Mouse (Mus musculus): ENCODE measurements around the gene Nme7. TPM values are rescaled to one million over a fixed set of nuclear protein-coding genes. Genes with fewer than 3 reads are reported as not detected.

Gene Nme7
- polyA plus RNA-seq, 1 experiment, result 14.8 TPM

GRCm38 (mm10) chr1:164276552-164276951, 27.4 kb upstream of the Nme7 start:
- Histone ChIP-seq H3K4me1 (ENCODE audit: control insufficient read depth, insufficient read depth, low read length) (no peaks in the 10 kb centered on the region), H3K27ac (ENCODE audit: insufficient read depth, low read depth, low read length) (no peak overlapping the region), H3K4me3 (ENCODE audit: insufficient read depth, low read depth, low read length) (no peak overlapping the region), H3K36me3 (ENCODE audit: control insufficient read depth, insufficient read depth, low read length) (no peaks in the 10 kb centered on the region), H3K27me3 (replicated peaks; ENCODE audit: control insufficient read depth, insufficient read depth, low read length) (no peaks in the 10 kb centered on the region; the same call in 1 of the 2 replicates)
- TF ChIP-seq POLR2A (IDR thresholded peaks at IDR 0.05; ENCODE audit: low read depth, low read length) (no peak), CTCF (conservative IDR thresholded peaks at IDR 0.05; ENCODE audit: insufficient read depth, insufficient read length, low read depth, low read length) (no peak)
- 92% methylated on average over 3 of the region's 3 CpGs for WGBS
- no peak for DNase-seq

- 70% methylated on average over 4 of the region's 4 CpGs for WGBS
- no peak for DNase-seq
- no peak for TF ChIP-seq POLR2A (IDR thresholded peaks at IDR 0.05; ENCODE audit: low read depth, low read length)
- TF ChIP-seq CTCF (conservative IDR thresholded peaks at IDR 0.05; ENCODE audit: insufficient read depth, insufficient read length, low read depth, low read length), result no peak
- no peaks in the 10 kb centered on the region for H3K36me3 ChIP-seq (ENCODE audit: control insufficient read depth, insufficient read depth, low read length)
- H3K4me1 ChIP-seq (ENCODE audit: control insufficient read depth, insufficient read depth, low read length), result no peaks in the 10 kb centered on the region
- no peaks in the 10 kb centered on the region for H3K27me3 ChIP-seq (replicated peaks; ENCODE audit: control insufficient read depth, insufficient read depth, low read length)
- no peak overlapping the region for H3K27ac ChIP-seq (ENCODE audit: insufficient read depth, low read depth, low read length)
- H3K4me3 ChIP-seq (ENCODE audit: insufficient read depth, low read depth, low read length), result no peak overlapping the region
These were observed 24.6 kb upstream of the Nme7 start for GRCm38 (mm10) chr1:164279332-164279731.

GRCm38 (mm10) chr1:164284007-164284406, 19.9 kb upstream of the Nme7 start:
- no peaks in the 10 kb centered on the region for H3K36me3 ChIP-seq (ENCODE audit: control insufficient read depth, insufficient read depth, low read length)
- TF ChIP-seq CTCF (conservative IDR thresholded peaks at IDR 0.05; ENCODE audit: insufficient read depth, insufficient read length, low read depth, low read length) (no peak), POLR2A (IDR thresholded peaks at IDR 0.05; ENCODE audit: low read depth, low read length) (no peak)

DNA sequence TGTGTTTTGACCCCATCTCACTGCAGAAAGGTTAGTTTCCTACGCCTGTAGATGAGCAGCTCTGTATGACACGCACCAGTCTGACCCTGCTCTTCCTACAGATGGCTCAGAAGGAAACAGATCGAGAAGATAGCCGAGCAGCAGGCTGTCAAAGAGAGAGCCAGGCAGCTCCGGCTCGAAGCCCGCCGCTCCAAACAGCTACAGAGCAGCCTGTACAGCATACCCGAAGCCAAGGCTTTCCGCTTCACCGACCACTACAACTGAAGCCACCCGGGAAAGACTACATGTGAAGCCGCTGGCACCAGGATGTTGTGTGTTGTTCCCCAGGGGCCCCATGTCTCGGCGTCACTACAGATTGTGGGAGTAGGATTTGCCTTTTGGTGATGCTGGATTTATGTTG, 16.5 kb upstream of the Nme7 start:
- no peaks in the 10 kb centered on the region for H3K27me3 ChIP-seq (replicated peaks; ENCODE audit: control insufficient read depth, insufficient read depth, low read length)
- peak; percentile 5 for DNase-seq
- no peaks in the 10 kb centered on the region for H3K4me1 ChIP-seq (ENCODE audit: control insufficient read depth, insufficient read depth, low read length)
- peaks cover 2% of the 10 kb centered on the region; the same call in 1 of the 2 replicates for H3K36me3 ChIP-seq (ENCODE audit: control insufficient read depth, insufficient read depth, low read length)
- no peak overlapping the region for H3K27ac ChIP-seq (ENCODE audit: insufficient read depth, low read depth, low read length)
- no peak overlapping the region for H3K4me3 ChIP-seq (ENCODE audit: insufficient read depth, low read depth, low read length)
- no peak for TF ChIP-seq CTCF (conservative IDR thresholded peaks at IDR 0.05; ENCODE audit: insufficient read depth, insufficient read length, low read depth, low read length)
- no peak for TF ChIP-seq POLR2A (IDR thresholded peaks at IDR 0.05; ENCODE audit: low read depth, low read length)
- 39% methylated on average over 15 of the region's 15 CpGs for WGBS

More at GRCm38 (mm10) chr1:164284007-164284406, 19.9 kb upstream of the Nme7 start:
- WGBS, result 91% methylated on average over 3 of the region's 3 CpGs
- H3K27me3 ChIP-seq (replicated peaks; ENCODE audit: control insufficient read depth, insufficient read depth, low read length), result no peaks in the 10 kb centered on the region
- DNase-seq, result no peak
- no peaks in the 10 kb centered on the region for H3K4me1 ChIP-seq (ENCODE audit: control insufficient read depth, insufficient read depth, low read length)
- H3K27ac ChIP-seq (ENCODE audit: insufficient read depth, low read depth, low read length), result no peak overlapping the region
- no peak overlapping the region for H3K4me3 ChIP-seq (ENCODE audit: insufficient read depth, low read depth, low read length)

DNA sequence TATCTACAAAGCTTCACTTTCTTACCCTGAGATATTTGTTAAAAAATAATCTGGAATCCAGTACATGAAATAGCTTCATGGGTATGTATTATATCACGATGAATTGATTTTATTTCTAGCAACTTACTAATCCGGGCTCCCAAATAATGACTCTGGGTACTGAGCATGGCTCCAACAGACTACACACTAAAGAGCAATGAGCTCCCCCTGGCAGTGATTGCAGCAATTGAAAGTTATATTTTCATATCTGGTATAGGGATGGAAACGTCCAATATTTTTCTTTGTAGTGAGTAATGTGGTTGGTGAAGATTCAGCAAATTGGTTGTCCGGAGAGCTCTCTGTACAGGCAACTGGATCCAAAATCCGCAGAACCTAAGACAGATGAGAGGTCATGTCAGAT, 11.9 kb upstream of the Nme7 start:
- WGBS, result 85% methylated on average over 5 of the region's 5 CpGs
- no peaks in the 10 kb centered on the region; the same call in 1 of the 2 replicates for H3K4me1 ChIP-seq (ENCODE audit: control insufficient read depth, insufficient read depth, low read length)
- DNase-seq, result no peak
- peaks cover 9% of the 10 kb centered on the region for H3K36me3 ChIP-seq (ENCODE audit: control insufficient read depth, insufficient read depth, low read length)
- H3K4me3 ChIP-seq (ENCODE audit: insufficient read depth, low read depth, low read length), result no peak overlapping the region
- no peak overlapping the region for H3K27ac ChIP-seq (ENCODE audit: insufficient read depth, low read depth, low read length)
- TF ChIP-seq CTCF (conservative IDR thresholded peaks at IDR 0.05; ENCODE audit: insufficient read depth, insufficient read length, low read depth, low read length) (no peak), POLR2A (IDR thresholded peaks at IDR 0.05; ENCODE audit: low read depth, low read length) (no peak)
- no peaks in the 10 kb centered on the region for H3K27me3 ChIP-seq (replicated peaks; ENCODE audit: control insufficient read depth, insufficient read depth, low read length)

DNA sequence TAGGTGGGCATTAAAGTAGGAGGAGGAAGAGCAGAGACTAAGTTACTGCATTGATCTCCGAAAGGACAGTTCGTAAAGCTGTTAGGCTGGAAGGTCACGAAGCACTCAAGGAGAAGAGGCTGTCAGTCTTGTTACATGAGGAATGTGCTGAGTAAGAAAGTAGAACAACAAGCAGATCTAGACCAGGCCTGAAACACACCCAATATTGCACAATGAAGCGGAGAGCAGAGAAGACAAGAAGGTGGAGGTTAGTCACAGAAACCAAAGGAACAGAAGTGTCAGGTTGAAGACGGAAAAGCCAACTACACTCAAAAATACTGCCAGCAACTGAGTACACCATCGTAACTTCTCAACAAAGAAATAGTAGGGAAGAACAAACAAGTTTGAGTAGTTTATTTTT, 9.8 kb upstream of the Nme7 start:
- Histone ChIP-seq H3K4me1 (ENCODE audit: control insufficient read depth, insufficient read depth, low read length) (no peaks in the 10 kb centered on the region; the same call in 1 of the 2 replicates), H3K27me3 (replicated peaks; ENCODE audit: control insufficient read depth, insufficient read depth, low read length) (no peaks in the 10 kb centered on the region), H3K27ac (ENCODE audit: insufficient read depth, low read depth, low read length) (0 out of 2 replicates have a peak overlapping the region, but pooled peaks have one; percentile 23), H3K4me3 (ENCODE audit: insufficient read depth, low read depth, low read length) (no peak overlapping the region), H3K36me3 (ENCODE audit: control insufficient read depth, insufficient read depth, low read length) (peaks cover 13% of the 10 kb centered on the region)
- no peak for TF ChIP-seq POLR2A (IDR thresholded peaks at IDR 0.05; ENCODE audit: low read depth, low read length)
- no peak for TF ChIP-seq CTCF (conservative IDR thresholded peaks at IDR 0.05; ENCODE audit: insufficient read depth, insufficient read length, low read depth, low read length)
- DNase-seq, result peak; percentile 10
- WGBS, result 74% methylated on average over 6 of the region's 6 CpGs

DNA sequence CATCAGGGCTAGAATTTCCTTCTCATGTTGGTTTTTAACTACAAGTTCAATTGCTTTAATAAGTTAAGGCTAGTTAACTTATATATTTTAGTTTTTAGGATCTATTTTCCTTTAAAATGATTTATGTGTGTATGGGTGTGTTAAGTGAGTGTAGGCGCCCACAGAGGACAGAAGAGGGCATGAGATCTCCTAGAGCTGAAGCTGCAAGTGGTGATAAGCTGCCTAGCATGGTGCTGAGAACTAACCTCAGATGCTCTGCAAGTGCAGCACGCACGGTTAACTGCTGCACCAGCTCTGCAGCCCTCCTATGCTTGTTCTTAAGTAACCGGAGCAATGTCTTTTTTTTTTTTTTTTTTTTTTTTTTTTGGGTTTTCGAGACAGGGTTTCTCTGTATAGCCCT, 7.4 kb upstream of the Nme7 start:
- Histone ChIP-seq H3K4me3 (ENCODE audit: insufficient read depth, low read depth, low read length) (no peak overlapping the region), H3K27me3 (replicated peaks; ENCODE audit: control insufficient read depth, insufficient read depth, low read length) (no peaks in the 10 kb centered on the region), H3K27ac (ENCODE audit: insufficient read depth, low read depth, low read length) (no peak overlapping the region), H3K36me3 (ENCODE audit: control insufficient read depth, insufficient read depth, low read length) (peaks cover 18% of the 10 kb centered on the region), H3K4me1 (ENCODE audit: control insufficient read depth, insufficient read depth, low read length) (no peaks in the 10 kb centered on the region; the same call in 1 of the 2 replicates)
- DNase-seq, result no peak
- WGBS, result 94% methylated on average over 4 of the region's 5 CpGs
- TF ChIP-seq POLR2A (IDR thresholded peaks at IDR 0.05; ENCODE audit: low read depth, low read length) (no peak), CTCF (conservative IDR thresholded peaks at IDR 0.05; ENCODE audit: insufficient read depth, insufficient read length, low read depth, low read length) (no peak)

Data from kidney, adult 2 months (tissue).